Mouse (Mus musculus) adrenal gland, adult (tissue): Measurements from ENCODE around the gene Cwf19l1.

Experiments used
- DNase-seq, 2 experiments: peaks; one replicate each; pipeline ENCODE4 v3.0.0; 2022 to 2023; ENCODE audit warnings: low spot score in 1 of 2; ENCODE audit not compliant: inconsistent age in 2 of 2

The Cwf19l1 gene

GRCm38 (mm10) chr19:44135072-44135959, at the start of gene Cwf19l1:
TSS of gene Cwf19l1 (minus strand) at chr19:44135876.
- peak; percentile 87 to 97 for DNase-seq

DNA sequence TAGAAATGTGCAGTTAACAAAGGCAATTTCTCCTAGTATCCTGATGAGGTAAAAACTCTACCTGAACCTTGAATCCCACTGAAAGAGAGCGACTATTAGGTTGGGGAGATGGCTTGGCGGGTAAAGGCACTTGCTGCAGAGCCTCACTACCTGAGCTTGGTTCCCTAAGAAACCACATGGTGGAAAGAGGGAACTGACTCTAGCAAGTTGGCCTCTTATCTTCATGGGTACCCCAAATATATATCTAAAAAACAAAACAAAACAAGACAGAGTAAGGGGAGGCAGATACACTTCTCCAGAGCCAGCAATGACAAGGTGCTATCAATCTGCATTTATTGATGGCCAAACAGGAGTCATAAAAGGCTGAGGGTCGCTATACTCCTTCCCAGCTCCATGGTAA, 48.3 kb upstream of the Cwf19l1 start:
- DNase-seq, result no peak

DNA sequence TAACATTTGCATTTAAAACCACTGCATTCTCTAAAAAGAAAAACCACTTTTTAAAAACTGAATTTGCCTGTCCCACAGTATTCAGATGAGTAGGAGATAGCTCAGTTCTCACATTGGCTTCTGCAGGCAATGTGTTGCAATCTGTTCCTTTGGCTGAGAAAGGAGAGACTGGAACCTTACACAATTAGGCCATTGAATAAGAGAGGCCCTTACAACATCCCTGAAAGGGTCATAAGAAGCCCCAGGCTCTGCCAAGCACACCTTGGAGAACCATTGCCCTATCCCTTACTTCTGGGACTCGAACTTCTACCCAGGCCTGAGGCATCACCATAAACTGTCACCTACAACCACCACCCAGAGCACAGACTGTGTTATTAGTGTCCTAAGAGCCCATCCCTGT, 44.8 kb upstream of the Cwf19l1 start:
- peak in 1 of 2 experiments; percentile 44 for DNase-seq

GRCm38 (mm10) chr19:44176741-44177140, 41.1 kb upstream of the Cwf19l1 start:
- DNase-seq, result no peak

DNA sequence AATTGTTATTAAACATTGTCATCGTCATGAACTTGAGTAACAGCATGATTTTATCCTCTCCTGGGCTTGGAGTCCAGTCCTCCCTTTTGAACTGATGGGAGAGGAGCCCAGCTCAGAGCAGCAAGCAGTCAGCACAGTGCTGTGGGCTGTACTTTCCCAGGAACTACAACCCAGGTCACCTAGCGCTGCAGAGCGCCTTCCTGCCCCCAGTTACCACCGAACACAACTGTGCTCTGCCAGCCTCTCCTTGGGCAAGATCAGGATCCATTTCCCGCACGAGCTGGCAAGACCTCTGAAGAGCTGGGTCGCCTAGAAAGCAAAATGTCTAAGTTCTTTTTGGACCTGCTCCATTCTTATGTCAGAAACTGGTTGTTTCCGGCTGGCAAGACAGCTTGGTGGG, 39.2 kb upstream of the Cwf19l1 start:
- no peak for DNase-seq

DNA sequence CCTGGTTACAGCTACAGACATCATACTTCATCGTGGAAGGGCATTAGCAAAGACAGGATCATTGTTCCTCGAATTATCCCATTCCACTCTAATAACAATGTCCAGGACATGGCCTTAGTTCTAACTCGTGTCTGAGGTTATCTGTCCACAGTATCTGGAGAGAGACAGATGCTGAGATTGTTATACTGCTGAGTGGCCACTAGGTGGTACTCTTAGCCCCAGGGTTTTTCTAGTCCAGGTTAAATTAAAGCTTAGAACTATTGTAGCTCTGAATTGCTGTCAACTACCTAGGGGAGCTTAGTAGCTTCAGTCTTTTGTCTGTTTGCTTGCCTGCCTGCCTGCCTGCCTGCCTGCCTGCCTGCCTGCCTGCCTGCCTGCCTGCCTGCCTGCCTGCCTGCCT, 25.8 kb upstream of the Cwf19l1 start:
- peak in 1 of 2 experiments; percentile 41 for DNase-seq

GRCm38 (mm10) chr19:44159386-44159785, 23.7 kb upstream of the Cwf19l1 start:
- no peak for DNase-seq

- no peak for DNase-seq
These were observed 21.3 kb upstream of the Cwf19l1 start for GRCm38 (mm10) chr19:44157005-44157404.

GRCm38 (mm10) chr19:44153781-44154180, 18.1 kb upstream of the Cwf19l1 start:
- no peak for DNase-seq

- no peak for DNase-seq
These were observed 13.3 kb upstream of the Cwf19l1 start for GRCm38 (mm10) chr19:44148991-44149390.

- peak in 1 of 2 experiments; percentile 56 for DNase-seq
These were observed 12.7 kb upstream of the Cwf19l1 start for GRCm38 (mm10) chr19:44148345-44148744.

GRCm38 (mm10) chr19:44146951-44147350, 11.3 kb upstream of the Cwf19l1 start:
- peak in 1 of 2 experiments; percentile 50 for DNase-seq

- no peak for DNase-seq
These were observed 10.8 kb upstream of the Cwf19l1 start for GRCm38 (mm10) chr19:44146568-44146879.

GRCm38 (mm10) chr19:44145702-44146567, 10.3 kb upstream of the Cwf19l1 start, which contains the start of gene Bloc1s2:
TSS of gene Bloc1s2 (minus strand) at chr19:44146446.
- DNase-seq, result peak; percentile 92 to 97

- peak in 1 of 2 experiments; percentile 20 for DNase-seq
These were observed 8.7 kb upstream of the Cwf19l1 start for GRCm38 (mm10) chr19:44144366-44144765.

DNA sequence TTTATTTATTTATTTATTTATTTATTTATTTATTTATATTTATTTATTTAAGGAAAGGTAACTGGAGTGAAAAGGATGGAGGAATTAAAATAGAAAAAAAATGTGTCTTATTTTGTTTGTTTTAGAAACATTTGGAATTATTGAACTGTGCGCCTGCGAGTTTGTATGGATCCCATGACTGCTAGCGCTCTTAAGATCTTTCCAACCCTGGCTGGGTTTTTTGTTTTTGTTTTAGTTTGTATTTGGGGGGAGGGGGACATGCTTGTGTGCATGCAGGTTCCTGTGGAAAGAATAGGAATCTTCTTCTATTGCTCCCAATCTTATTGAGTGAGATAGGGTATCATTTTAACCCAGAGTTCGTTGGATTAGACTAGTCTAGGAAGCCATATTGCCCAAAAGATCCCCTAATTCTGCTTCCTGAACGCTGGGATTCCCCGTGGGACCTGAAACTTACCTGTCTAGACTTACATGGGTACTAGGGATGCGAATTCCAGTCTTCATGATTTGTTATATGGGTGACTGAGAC, 347 bp upstream of the Cwf19l1 start:
- DNase-seq, result peak in 1 of 2 experiments; percentile 67

GRCm38 (mm10) chr19:44132917-44133316, 2.8 kb downstream of the Cwf19l1 start:
- DNase-seq, result no peak

- DNase-seq, result peak in 1 of 2 experiments; percentile 44
These were observed 7.1 kb downstream of the Cwf19l1 start for GRCm38 (mm10) chr19:44128560-44128959.

GRCm38 (mm10) chr19:44127729-44128497, 7.8 kb downstream of the Cwf19l1 start:
- DNase-seq, result no peak

GRCm38 (mm10) chr19:44121137-44121536, 14.5 kb downstream of the Cwf19l1 start:
- DNase-seq, result no peak

DNA sequence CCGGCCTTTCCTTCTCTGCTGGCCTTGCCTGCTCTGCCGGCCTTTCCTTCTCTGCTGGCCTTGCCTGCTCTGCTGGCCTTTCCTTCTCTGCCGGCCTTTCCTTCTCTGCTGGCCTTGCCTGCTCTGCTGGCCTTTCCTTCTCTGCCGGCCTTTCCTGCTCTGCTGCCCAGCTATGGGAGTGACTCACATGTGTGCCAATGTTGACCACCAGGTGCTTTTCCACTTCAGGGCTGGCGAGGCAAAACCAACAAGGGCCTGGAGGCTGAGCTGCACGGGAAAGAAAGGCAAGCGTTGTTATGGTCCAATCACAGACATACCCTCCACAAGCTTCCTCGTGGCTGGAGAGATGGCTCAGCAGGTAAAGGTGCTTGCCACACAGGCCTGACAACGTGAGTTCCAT, 15.0 kb downstream of the Cwf19l1 start:
- DNase-seq, result peak; percentile 55 to 88
